22 mouse cellular contexts compared by ENCODE assay signal in the genomic region with DNA sequence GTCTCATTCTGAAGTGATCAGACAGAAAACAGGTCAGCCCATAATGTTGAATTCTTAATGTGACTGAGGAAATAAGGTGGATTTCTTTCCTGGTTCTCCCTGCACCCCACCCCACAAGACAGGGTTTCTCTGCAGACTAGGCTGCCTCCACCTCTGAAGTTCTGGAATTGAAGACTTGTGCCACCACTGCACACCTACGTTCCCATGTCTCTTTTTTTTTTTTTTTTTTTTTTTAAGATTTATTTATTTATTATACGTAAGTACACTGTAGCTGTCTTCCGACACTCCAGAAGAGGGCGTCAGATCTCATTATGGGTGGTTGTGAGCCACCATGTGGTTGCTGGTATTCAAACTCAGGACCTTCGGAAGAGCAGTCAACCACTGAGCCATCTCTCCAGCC.
"Had no signal": no experiment of that assay in that cellular context is flagged by ENCODE, and none has a peak within 500 bp of the region (broad histone marks: within the 10 kb centered on the region; RNA-seq: fewer than 3 reads in every experiment).

No protein-coding gene starts in this region.

- ATAC-seq: liver, embryonic 12.5 days; midbrain, embryonic 15.5 days had no signal

- DNase-seq: kidney, adult 2 months; kidney, postnatal 14 days; kidney, postnatal 4 days; layer of hippocampus, adult 9-11 months; layer of hippocampus, postnatal 36 days; left cerebral cortex, postnatal 4 days; lung, adult 2 months; lung, postnatal 14 days; lung, postnatal 4 days; right cerebral cortex, adult 18-20 months; right cerebral cortex, postnatal 14 days; right cerebral cortex, postnatal 4 days; thymus, postnatal 25 days had no signal

- H3K4me2 ChIP-seq: limb, embryonic 12.5 days; limb, embryonic 15.5 days; liver, embryonic 12.5 days; liver, embryonic 15.5 days; midbrain, embryonic 11.5 days; midbrain, embryonic 15.5 days; neural tube, embryonic 12.5 days; neural tube, embryonic 15.5 days had no signal

- H3K27me3 ChIP-seq: limb, embryonic 12.5 days; limb, embryonic 15.5 days; liver, embryonic 12.5 days; liver, embryonic 15.5 days; midbrain, embryonic 15.5 days; neural tube, embryonic 12.5 days; neural tube, embryonic 15.5 days had no signal

- H3K4me1 ChIP-seq: limb, embryonic 12.5 days had no signal

- H3K27ac ChIP-seq: left cerebral cortex, adult 2 months; limb, embryonic 12.5 days; limb, embryonic 15.5 days; liver, embryonic 12.5 days; liver, embryonic 15.5 days; midbrain, embryonic 15.5 days; neural tube, embryonic 12.5 days; neural tube, embryonic 15.5 days had no signal

- H3K4me3 ChIP-seq: left cerebral cortex, adult 2 months; limb, embryonic 12.5 days; limb, embryonic 15.5 days; liver, embryonic 12.5 days; liver, embryonic 15.5 days; midbrain, embryonic 15.5 days; neural tube, embryonic 12.5 days; neural tube, embryonic 15.5 days had no signal

- H3K9ac ChIP-seq: limb, embryonic 12.5 days; limb, embryonic 15.5 days; liver, embryonic 12.5 days; liver, embryonic 15.5 days; midbrain, embryonic 15.5 days; neural tube, embryonic 12.5 days; neural tube, embryonic 15.5 days had no signal

- H3K9me3 ChIP-seq: limb, embryonic 15.5 days; liver, embryonic 15.5 days; midbrain, embryonic 15.5 days; neural tube, embryonic 15.5 days had no signal
